Mouse (Mus musculus) embryo, embryonic 9.5 days (tissue): ENCODE data around the gene Gm20822.
"Not testable (repeated sequence)": the region's sequence is repeated elsewhere in the genome, so short reads cannot be mapped to it uniquely, and the experiment has no call there.

ENCODE experiments used
- DNase-seq: peaks from one replicate; pipeline ENCODE4 v3.0.0-alpha.2; 2017; ENCODE audit errors: extremely low spot score

The Gm20822 gene

GRCm38 (mm10) chrY:15884671-15885070 lies at the start of gene Gm20822:
Gene Gm20822, minus strand, starts transcription at chrY:15884771.
- DNase-seq = not testable (repeated sequence)
